Mouse (Mus musculus): ENCODE results near the gene Btbd17.

DNA sequence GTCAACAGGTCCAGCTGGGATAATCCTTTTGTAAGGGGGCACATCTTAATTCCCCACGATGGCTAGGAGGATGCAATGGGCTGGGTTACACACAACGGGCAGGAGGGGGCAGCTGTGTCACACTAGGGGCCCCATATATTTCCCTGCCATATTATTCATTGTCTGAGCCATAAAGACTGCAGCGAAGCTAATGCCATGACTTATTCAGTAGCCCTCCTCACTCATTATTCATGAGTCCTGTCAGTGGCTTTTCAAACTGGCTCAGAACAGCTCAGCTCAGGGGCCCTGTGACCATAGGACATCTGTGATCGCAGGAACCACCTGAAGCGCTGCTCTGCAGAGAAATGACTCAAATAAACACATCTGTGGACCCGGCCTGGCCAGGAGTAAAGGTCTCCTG lies 54.3 kb downstream of the Btbd17 start:
- TF ChIP-seq TAL1 (IDR thresholded peaks at IDR 0.05; ENCODE audit: low read length), result no peak
- no peak for TF ChIP-seq GATA1 (IDR thresholded peaks at IDR 0.05; ENCODE audit: low read length)
